Mouse (Mus musculus): Measurements from ENCODE around the gene Gm16253. TPM values are rescaled to one million over a fixed set of nuclear protein-coding genes. Genes with fewer than 3 reads are reported as not detected.
"Not testable (repeated sequence)": the region's sequence is repeated elsewhere in the genome, so short reads cannot be mapped to it uniquely, and the experiment has no call there.

The Gm16253 gene
- polyA plus RNA-seq, 2 experiments from 2014 or later, result 1.5 to 2.0 TPM

- ATAC-seq, result peak; percentile 96
Measured at GRCm38 (mm10) chr3:96600639-96601250, 24.0 kb downstream of the Gm16253 start, which contains the start of gene Lix1l. TSS of gene Lix1l (plus strand) at chr3:96601149.

GRCm38 (mm10) chr3:96601251-96601787 is 24.5 kb downstream of the Gm16253 start:
- ATAC-seq, result no peak

- ATAC-seq, result no peak
Measured at GRCm38 (mm10) chr3:96601941-96602703, 25.3 kb downstream of the Gm16253 start.

GRCm38 (mm10) chr3:96602704-96603084 is 25.9 kb downstream of the Gm16253 start:
- no peak for ATAC-seq

GRCm38 (mm10) chr3:96603311-96603710 is 26.5 kb downstream of the Gm16253 start:
- ATAC-seq, result no peak

GRCm38 (mm10) chr3:96606007-96606406 is 29.2 kb downstream of the Gm16253 start:
- not testable (repeated sequence) for ATAC-seq

- no peak for ATAC-seq
Measured at GRCm38 (mm10) chr3:96606618-96607017, 29.8 kb downstream of the Gm16253 start.

- ATAC-seq, result no peak
Measured at GRCm38 (mm10) chr3:96617941-96618340, 41.2 kb downstream of the Gm16253 start.

GRCm38 (mm10) chr3:96623201-96623600 is 46.4 kb downstream of the Gm16253 start:
- no peak for ATAC-seq

- ATAC-seq, result peak; percentile 99
Measured at GRCm38 (mm10) chr3:96629729-96630600, 53.2 kb downstream of the Gm16253 start, which contains the start of gene Rbm8a. TSS of gene Rbm8a (plus strand) at chr3:96629933.

Other genes starting within 250 kb of the Gm16253 start
- not detected for gene BC107364, start 124.7 kb upstream of the Gm16253 start, polyA plus RNA-seq (2017; shearing (Covaris generic))
- gene Hfe2, start 51.8 kb upstream of the Gm16253 start, polyA plus RNA-seq (2017; shearing (Covaris generic)), result under 1 TPM in 1 of 2 experiments, not detected in 1; 0.22 TPM
- 100 to 1,000 TPM; 376 to 396 TPM for gene Txnip, start 19.0 kb upstream of the Gm16253 start, polyA plus RNA-seq (2017; shearing (Covaris generic))
- gene Polr3gl, start 17.2 kb downstream of the Gm16253 start, polyA plus RNA-seq (2017; shearing (Covaris generic)), result 10 to 100 TPM; 40.6 to 51.4 TPM
- not detected for gene Ankrd34a, start 19.7 kb downstream of the Gm16253 start, polyA plus RNA-seq (2017; shearing (Covaris generic))
- gene Lix1l, start 24.2 kb downstream of the Gm16253 start, polyA plus RNA-seq (2017; shearing (Covaris generic)), result under 1 TPM; 0.41 to 0.77 TPM
- gene Rbm8a, start 52.9 kb downstream of the Gm16253 start, polyA plus RNA-seq (2017; shearing (Covaris generic)), result 100 to 1,000 TPM; 102 to 135 TPM
- gene Pex11b, start 58.4 kb downstream of the Gm16253 start, polyA plus RNA-seq (2017; shearing (Covaris generic)), result 10 to 100 TPM; 56.4 to 70.5 TPM
- under 1 TPM in 1 of 2 experiments, not detected in 1; 0.11 TPM for gene Gm42957, start 58.5 kb downstream of the Gm16253 start, polyA plus RNA-seq (2017; shearing (Covaris generic))
- under 1 TPM; 0.19 to 0.42 TPM for gene Itga10, start 68.6 kb downstream of the Gm16253 start, polyA plus RNA-seq (2017; shearing (Covaris generic))
- not detected for gene Ankrd35, start 93.1 kb downstream of the Gm16253 start, polyA plus RNA-seq (2017; shearing (Covaris generic))
- gene Pias3, start 119.4 kb downstream of the Gm16253 start, polyA plus RNA-seq (2017; shearing (Covaris generic)), result 10 to 100 TPM; 41.9 to 83.2 TPM
- 1 to 10 TPM in 1 of 2 experiments, under 1 TPM in 1; 0.87 to 1.9 TPM for gene Nudt17, start 131.6 kb downstream of the Gm16253 start, polyA plus RNA-seq (2017; shearing (Covaris generic))
- gene Polr3c, start 150.6 kb downstream of the Gm16253 start, polyA plus RNA-seq (2017; shearing (Covaris generic)), result 10 to 100 TPM; 59.7 to 80.3 TPM
- gene Rnf115, start 150.7 kb downstream of the Gm16253 start, polyA plus RNA-seq (2017; shearing (Covaris generic)), result 10 to 100 TPM; 42.2 to 45.5 TPM

All from CD4-positive, CD25-positive, alpha-beta regulatory T cell, adult 4 months (primary cell).